Mouse (Mus musculus) neural tube, embryonic 12.5 days (tissue): ENCODE results near the gene Naa40. TPM values are rescaled to one million over a fixed set of nuclear protein-coding genes. Genes with fewer than 3 reads are reported as not detected.
A peak's percentile ranks its signal among the peaks of the same experiment; 100 is the strongest.

Experiments used
- ATAC-seq: fragments of 200-750 bp; cut with Nextera tagmentation; 2 replicates; pipeline ENCODE4 v1.8.0; 2017; ENCODE audit warnings: low read depth, mild to moderate bottlenecking, moderate TSS enrichment, moderate library complexity; ENCODE audit not compliant: low FRiP score
- H3K27ac ChIP-seq: fragments of 300-500 bp; sonication (generic); 2 replicates; pipeline ENCODE4 v1.5.1; 2016
- H3K27me3 ChIP-seq: fragments of 300-500 bp; sonication (generic); replicated peaks from 2 replicates; pipeline ENCODE4 v1.6.1; 2016; ENCODE audit warnings: mild to moderate bottlenecking
- H3K36me3 ChIP-seq: fragments of 300-500 bp; sonication (generic); 2 replicates; pipeline ENCODE4 v1.6.1; 2016; ENCODE audit warnings: mild to moderate bottlenecking
- H3K4me1 ChIP-seq: fragments of 300-500 bp; sonication (generic); 2 replicates; pipeline ENCODE4 v1.6.1; 2016
- H3K4me2 ChIP-seq: fragments of 300-500 bp; sonication (generic); replicated peaks from 2 replicates; pipeline ENCODE4 v1.6.1; 2016; ENCODE audit warnings: mild to moderate bottlenecking
- H3K4me3 ChIP-seq: fragments of 300-500 bp; sonication (generic); 2 replicates; pipeline ENCODE4 v1.5.1; 2016
- H3K9ac ChIP-seq: fragments of 300-500 bp; sonication (generic); 2 replicates; pipeline ENCODE4 v1.6.1; 2016; ENCODE audit warnings: mild to moderate bottlenecking
- H3K9me3 ChIP-seq: fragments of 300-500 bp; sonication (generic); 2 replicates; pipeline ENCODE4 v1.6.1; 2016; ENCODE audit warnings: mild to moderate bottlenecking
- WGBS: fragments of 180-500 bp; shearing (Covaris S2); methylation state at CpG from one replicate; pipeline ENCODE4 v1.1.7; 2016; 5-methylcytosine and 5-hydroxymethylcytosine counted together
- polyA plus RNA-seq: library from polyadenylated mRNA; unstranded; fragments of >200 nt; fragmentation: Nextera tagmentation; extraction: Ambion mirVana; gene quantifications from 2 replicates; pipeline ENCODE4 v1.2.1, GENCODE M21; 2016

Naa40 gene
- polyA plus RNA-seq, 1 experiment from 2014 or later: 76.0 TPM

GRCm38 (mm10) chr19:7205753-7206736, 34.9 kb downstream of the Naa40 start, which contains the start of gene Otub1:
TSS of gene Otub1 (minus strand) at chr19:7206316.
- H3K9me3 ChIP-seq: no peaks in the 10 kb centered on the region
- peak within 1 kb of the TSS; percentile 81 for H3K9ac ChIP-seq
- peak within 1 kb of the TSS; percentile 92 for H3K4me2 ChIP-seq
- H3K27me3 ChIP-seq: no peaks in the 10 kb centered on the region
- H3K4me3 ChIP-seq: peak within 1 kb of the TSS; percentile 90
- H3K36me3 ChIP-seq: peaks cover 31% of the 10 kb centered on the region
- ATAC-seq: peak; percentile 97
- H3K4me1 ChIP-seq: peaks cover 24% of the 10 kb centered on the region
- whole genome bisulfite sequencing: under 1% methylated on average over 76 of the region's 79 CpGs
- peak within 1 kb of the TSS; percentile 93 for H3K27ac ChIP-seq

- WGBS: 41% methylated on average over 7 of the region's 7 CpGs
- H3K9me3 ChIP-seq: no peaks in the 10 kb centered on the region
- no peak for ATAC-seq
These were observed 35.7 kb downstream of the Naa40 start for GRCm38 (mm10) chr19:7205326-7205725.

GRCm38 (mm10) chr19:7204898-7205297, 36.1 kb downstream of the Naa40 start:
- Histone ChIP-seq H3K27me3 (no peaks in the 10 kb centered on the region), H3K9ac (peak overlapping the region; percentile 81), H3K4me2 (peak overlapping the region; percentile 92), H3K36me3 (peaks cover 42% of the 10 kb centered on the region), H3K4me3 (peak overlapping the region; percentile 90), H3K4me1 (peaks cover 24% of the 10 kb centered on the region), H3K9me3 (no peaks in the 10 kb centered on the region), H3K27ac (no peak overlapping the region)
- 69% methylated on average over 2 of the region's 2 CpGs for WGBS
- no peak for ATAC-seq

More at GRCm38 (mm10) chr19:7205326-7205725, 35.7 kb downstream of the Naa40 start:
- peaks cover 24% of the 10 kb centered on the region for H3K4me1 ChIP-seq
- peak overlapping the region; percentile 92 for H3K4me2 ChIP-seq
- peak overlapping the region; percentile 93 for H3K27ac ChIP-seq
- no peaks in the 10 kb centered on the region for H3K27me3 ChIP-seq
- peaks cover 38% of the 10 kb centered on the region for H3K36me3 ChIP-seq
- H3K9ac ChIP-seq: peak overlapping the region; percentile 81
- peak overlapping the region; percentile 90 for H3K4me3 ChIP-seq

GRCm38 (mm10) chr19:7200427-7200826, 40.6 kb downstream of the Naa40 start:
- WGBS: 69% methylated on average over 1 of the region's 1 CpGs
- Histone ChIP-seq H3K9ac (no peak overlapping the region), H3K4me3 (no peak overlapping the region), H3K4me1 (peaks cover 31% of the 10 kb centered on the region), H3K27ac (no peak overlapping the region), H3K9me3 (no peaks in the 10 kb centered on the region), H3K4me2 (no peak overlapping the region), H3K27me3 (peaks cover 2% of the 10 kb centered on the region; the same call in 1 of the 2 replicates), H3K36me3 (peaks cover 67% of the 10 kb centered on the region)
- no peak for ATAC-seq

- H3K4me2 ChIP-seq: no peak overlapping the region
These were observed 41.9 kb downstream of the Naa40 start for GRCm38 (mm10) chr19:7199089-7199488.

GRCm38 (mm10) chr19:7197445-7197844, 43.5 kb downstream of the Naa40 start:
- ATAC-seq: peak; percentile 48
- no peak overlapping the region for H3K4me3 ChIP-seq
- H3K36me3 ChIP-seq: peaks cover 47% of the 10 kb centered on the region
- no peak overlapping the region for H3K27ac ChIP-seq
- H3K27me3 ChIP-seq: peaks cover 14% of the 10 kb centered on the region; the same call in 1 of the 2 replicates
- 81% methylated on average over 9 of the region's 9 CpGs for WGBS
- no peak overlapping the region for H3K4me2 ChIP-seq
- H3K9ac ChIP-seq: no peak overlapping the region
- H3K9me3 ChIP-seq: no peaks in the 10 kb centered on the region
- peaks cover 22% of the 10 kb centered on the region for H3K4me1 ChIP-seq

More at GRCm38 (mm10) chr19:7199089-7199488, 41.9 kb downstream of the Naa40 start:
- Histone ChIP-seq H3K27me3 (peaks cover 6% of the 10 kb centered on the region; the same call in 1 of the 2 replicates), H3K9ac (no peak overlapping the region), H3K4me1 (peaks cover 18% of the 10 kb centered on the region), H3K27ac (no peak overlapping the region), H3K4me3 (no peak overlapping the region), H3K9me3 (no peaks in the 10 kb centered on the region), H3K36me3 (peaks cover 64% of the 10 kb centered on the region)
- ATAC-seq: no peak
- WGBS: 95% methylated on average over 13 of the region's 13 CpGs

- peaks cover 14% of the 10 kb centered on the region; the same call in 1 of the 2 replicates for H3K27me3 ChIP-seq
- H3K9me3 ChIP-seq: no peaks in the 10 kb centered on the region
- H3K27ac ChIP-seq: 0 out of 2 replicates have a peak overlapping the region, but pooled peaks have one; percentile 3
- peaks cover 29% of the 10 kb centered on the region for H3K4me1 ChIP-seq
- no peak overlapping the region for H3K4me3 ChIP-seq
- no peak overlapping the region for H3K4me2 ChIP-seq
- peak; percentile 18; the same call in 1 of the 2 replicates for ATAC-seq
- H3K36me3 ChIP-seq: peaks cover 44% of the 10 kb centered on the region
- no peak overlapping the region for H3K9ac ChIP-seq
- WGBS: 11% methylated on average over 17 of the region's 17 CpGs
These were observed 44.2 kb downstream of the Naa40 start for GRCm38 (mm10) chr19:7196741-7197270.

GRCm38 (mm10) chr19:7195900-7196728, 44.9 kb downstream of the Naa40 start:
- H3K27ac ChIP-seq: 0 out of 2 replicates have a peak overlapping the region, but pooled peaks have one; percentile 3
- no peak for ATAC-seq
- WGBS: 18% methylated on average over 33 of the region's 33 CpGs

GRCm38 (mm10) chr19:7192561-7192967, 48.4 kb downstream of the Naa40 start:
- H3K36me3 ChIP-seq: peaks cover 2% of the 10 kb centered on the region; the same call in 1 of the 2 replicates
- no peak overlapping the region for H3K27ac ChIP-seq
- no peak overlapping the region; the same call in 1 of the 2 replicates for H3K4me2 ChIP-seq
- peaks cover 33% of the 10 kb centered on the region for H3K27me3 ChIP-seq
- no peak overlapping the region for H3K9ac ChIP-seq
- no peak overlapping the region for H3K4me3 ChIP-seq
- no peak for ATAC-seq
- 18% methylated on average over 2 of the region's 2 CpGs for WGBS
- H3K9me3 ChIP-seq: no peaks in the 10 kb centered on the region
- H3K4me1 ChIP-seq: peaks cover 40% of the 10 kb centered on the region

More at GRCm38 (mm10) chr19:7195900-7196728, 44.9 kb downstream of the Naa40 start:
- peaks cover 14% of the 10 kb centered on the region; the same call in 1 of the 2 replicates for H3K27me3 ChIP-seq
- no peak overlapping the region for H3K4me3 ChIP-seq
- H3K4me2 ChIP-seq: 0 out of 2 replicates have a peak overlapping the region, but pooled peaks have one; percentile 5
- H3K9me3 ChIP-seq: no peaks in the 10 kb centered on the region
- peaks cover 37% of the 10 kb centered on the region for H3K36me3 ChIP-seq
- H3K9ac ChIP-seq: no peak overlapping the region
- peaks cover 36% of the 10 kb centered on the region for H3K4me1 ChIP-seq

GRCm38 (mm10) chr19:7191639-7192038, 49.3 kb downstream of the Naa40 start:
- no peak overlapping the region for H3K27ac ChIP-seq
- 43% methylated on average over 6 of the region's 6 CpGs for WGBS

GRCm38 (mm10) chr19:7190986-7191385, 50.0 kb downstream of the Naa40 start:
- no peak overlapping the region for H3K9ac ChIP-seq
- peaks cover 34% of the 10 kb centered on the region for H3K27me3 ChIP-seq
- no peak overlapping the region for H3K4me3 ChIP-seq
- no peak overlapping the region for H3K27ac ChIP-seq
- H3K4me1 ChIP-seq: peaks cover 41% of the 10 kb centered on the region
- no peak for ATAC-seq
- WGBS: 61% methylated on average over 5 of the region's 5 CpGs
- H3K36me3 ChIP-seq: no peaks in the 10 kb centered on the region
- H3K9me3 ChIP-seq: no peaks in the 10 kb centered on the region
- H3K4me2 ChIP-seq: no peak overlapping the region

More at GRCm38 (mm10) chr19:7191639-7192038, 49.3 kb downstream of the Naa40 start:
- Histone ChIP-seq H3K9me3 (no peaks in the 10 kb centered on the region), H3K4me3 (no peak overlapping the region), H3K36me3 (no peaks in the 10 kb centered on the region), H3K9ac (no peak overlapping the region), H3K4me1 (peaks cover 38% of the 10 kb centered on the region), H3K4me2 (no peak overlapping the region), H3K27me3 (peaks cover 33% of the 10 kb centered on the region)
- no peak for ATAC-seq
